Mouse (Mus musculus): ENCODE measurements around the gene Timm10.

- no peak for TF ChIP-seq EP300 (IDR thresholded peaks at IDR 0.05; ENCODE audit: low read depth)
- no peak for TF ChIP-seq CTCF (IDR thresholded peaks at IDR 0.05; ENCODE audit: low read depth)
These were observed 33.4 kb downstream of the Timm10 start for GRCm38 (mm10) chr2:84859991-84860780.

Data from liver, postnatal 0 days (tissue).